Comparison of ENCODE assay signal across 8 mouse cellular contexts in the genomic region with DNA sequence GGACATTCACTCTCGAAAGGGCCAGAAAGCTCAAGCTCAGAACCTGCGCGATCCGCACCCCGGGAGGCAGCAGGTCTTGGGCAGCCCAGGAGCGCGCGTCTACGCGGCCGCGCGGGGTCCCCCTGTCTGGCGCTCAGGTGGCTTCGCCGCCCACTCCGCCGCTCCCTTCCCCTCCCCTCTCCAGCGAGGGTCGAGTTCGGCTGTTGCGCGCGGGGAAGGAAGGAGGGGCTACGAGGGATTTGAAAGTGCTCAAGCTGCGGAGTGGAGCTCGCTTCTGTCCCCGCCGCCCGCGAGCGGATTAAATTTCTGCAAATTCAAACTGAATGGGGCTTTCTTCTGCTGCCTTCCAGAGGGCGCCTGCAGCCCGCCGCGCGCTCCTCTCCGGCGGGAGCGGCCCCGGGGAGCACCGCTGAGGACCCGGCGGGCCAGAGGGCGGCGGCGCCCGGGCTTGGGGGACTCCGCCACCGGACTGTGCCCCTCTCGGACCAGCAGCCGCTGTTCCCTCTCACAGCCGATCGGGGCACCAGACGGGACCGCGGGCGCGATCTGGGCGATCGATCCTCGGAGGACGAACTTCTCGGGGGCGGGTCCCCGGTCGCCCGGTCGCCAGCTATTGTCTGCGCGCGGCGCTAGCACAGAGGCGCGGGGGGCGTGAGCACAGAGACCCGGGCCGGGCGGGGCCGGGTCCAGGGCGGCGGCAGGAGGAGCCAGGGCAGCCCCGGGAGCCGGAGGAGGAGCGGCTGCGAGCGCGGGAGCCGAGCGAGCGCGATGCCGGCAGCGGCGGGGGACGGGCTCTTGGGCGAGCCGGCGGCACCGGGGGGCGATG. TPM values are rescaled to one million over a fixed set of nuclear protein-coding genes. Genes with fewer than 3 reads are reported as not detected.
DNase-seq lines count a peak whose midpoint lies in the region; ATAC-seq and TF ChIP-seq lines count a peak whose summit lies in the region.

A gene (plus strand): TSS at position 326 of the 826 bp plus-strand sequence.

- 0 out of 2 replicates have a peak, but pooled peaks have one; percentile 15 for TF ChIP-seq POLR2A in small intestine, adult 2 months (IDR thresholded peaks at IDR 0.05; ENCODE audit: low read depth, low read length)

- peak within 1 kb of the TSS; percentile 93 for H3K4me3 ChIP-seq in hindbrain, embryonic 15.5 days
- H3K4me3 ChIP-seq in midbrain, embryonic 10.5 days: peak within 1 kb of the TSS; percentile 95
- H3K4me3 ChIP-seq in small intestine, adult 2 months (ENCODE audit: low read depth, low read length): peak within 1 kb of the TSS; percentile 65

- peak within 1 kb of the TSS; percentile 82 for H3K4me2 ChIP-seq in hindbrain, embryonic 15.5 days

- H3K4me1 ChIP-seq in hindbrain, embryonic 15.5 days (replicated peaks): peaks cover 51% of the 10 kb centered on the region
- peaks cover 50% of the 10 kb centered on the region for H3K4me1 ChIP-seq in midbrain, embryonic 10.5 days
- H3K4me1 ChIP-seq in small intestine, adult 2 months (ENCODE audit: control insufficient read depth, insufficient read depth, insufficient read length, low read length): peaks cover 3% of the 10 kb centered on the region

- H3K27me3 ChIP-seq in hindbrain, embryonic 15.5 days: no peaks in the 10 kb centered on the region; the same call in 1 of the 2 replicates
- peaks cover 38% of the 10 kb centered on the region for H3K27me3 ChIP-seq in midbrain, embryonic 10.5 days (ENCODE audit: low read depth, poor library complexity, severe bottlenecking)
- peaks cover 9% of the 10 kb centered on the region for H3K27me3 ChIP-seq in small intestine, adult 2 months (ENCODE audit: control insufficient read depth, insufficient read depth, low read length)

- H3K9me3 ChIP-seq in hindbrain, embryonic 15.5 days: no peaks in the 10 kb centered on the region
- peaks cover 9% of the 10 kb centered on the region; the same call in 1 of the 2 replicates for H3K9me3 ChIP-seq in midbrain, embryonic 10.5 days (replicated peaks)

- peak within 1 kb of the TSS; percentile 85 for H3K9ac ChIP-seq in hindbrain, embryonic 15.5 days

- under 1% methylated on average over 93 of the region's 101 CpGs for WGBS in hindbrain, embryonic 15.5 days
- WGBS in midbrain, embryonic 10.5 days: under 1% methylated on average over 99 of the region's 101 CpGs
- WGBS in small intestine, adult 2 months: 1% methylated on average over 99 of the region's 101 CpGs

- ATAC-seq in hindbrain, embryonic 15.5 days (ENCODE audit: low FRiP score, low read depth): peak; percentile 83

- 0 out of 2 replicates have a peak, but pooled peaks have one; percentile 1 for TF ChIP-seq CTCF in small intestine, adult 2 months (IDR thresholded peaks at IDR 0.05; ENCODE audit: extremely low read depth, insufficient read length, insufficient replicate concordance, low read depth, low read length)

- DNase-seq in WW6 (ENCODE audit: low read depth, low spot score): peak; percentile 61
- DNase-seq in cerebellum, postnatal 14 days: peak; percentile 64 to 65
- DNase-seq in frontal cortex, postnatal 36 days (ENCODE audit: low spot score in 2 of 2): peak; percentile 70 to 73
- DNase-seq in left cerebral cortex, adult 8-10 months (ENCODE audit: low spot score in 2 of 2): peak; percentile 38 to 58
- peak; percentile 84 for DNase-seq in midbrain, embryonic 10.5 days (ENCODE audit: low spot score)
- no peak for DNase-seq in natural killer cell, adult 2 months (ENCODE audit: low spot score in 2 of 2)

- 0 out of 2 replicates have a peak, but pooled peaks cover under 1% of the 10 kb centered on the region for H3K36me3 ChIP-seq in hindbrain, embryonic 15.5 days
- H3K36me3 ChIP-seq in midbrain, embryonic 10.5 days: peaks cover 19% of the 10 kb centered on the region
- no peaks in the 10 kb centered on the region for H3K36me3 ChIP-seq in small intestine, adult 2 months (ENCODE audit: control insufficient read depth, insufficient read depth, low read length)

- H3K27ac ChIP-seq in hindbrain, embryonic 15.5 days (replicated peaks): peak within 1 kb of the TSS; percentile 90
- peak within 1 kb of the TSS; percentile 99 for H3K27ac ChIP-seq in midbrain, embryonic 10.5 days (replicated peaks)
- H3K27ac ChIP-seq in small intestine, adult 2 months (ENCODE audit: insufficient read depth, low read depth, low read length): no peak within 1 kb of the TSS

RNA-seq across cellular contexts. Expression of the gene that starts here (rescaled TPM):
- 6.3 and 7.1 TPM in 2 replicates for polyA plus RNA-seq in hindbrain, embryonic 15.5 days (2015; fragmentation: Nextera tagmentation; extraction: Ambion mirVana)
- 10 to 100 TPM; 19.2 to 26.1 (median 22.1) TPM for total RNA-seq in left cerebral cortex, adult 8-10 months (2022)
- 11.8 and 11.9 TPM in 2 replicates for polyA plus RNA-seq in midbrain, embryonic 10.5 days (2016; fragmentation: Nextera tagmentation; extraction: Ambion mirVana)
- polyA plus RNA-seq in small intestine, adult 2 months (2012; rRNA removed): 0.51 and 1.4 TPM in 2 replicates

Comparison
In these comparisons a context has a peak if more than half of its experiments do, and no peak if none do; other contexts are left out.
1. DNase-seq: peak in WW6 (single experiment), cerebellum, postnatal 14 days (2 of 2), frontal cortex, postnatal 36 days (2 of 2), left cerebral cortex, adult 8-10 months (2 of 2) and midbrain, embryonic 10.5 days (single experiment); none in natural killer cell, adult 2 months (0 of 2).
2. Peak in every context shown above with its lines, with median percentiles within 50 percentile points of each other: H3K4me3 ChIP-seq.